In the genomic region with DNA sequence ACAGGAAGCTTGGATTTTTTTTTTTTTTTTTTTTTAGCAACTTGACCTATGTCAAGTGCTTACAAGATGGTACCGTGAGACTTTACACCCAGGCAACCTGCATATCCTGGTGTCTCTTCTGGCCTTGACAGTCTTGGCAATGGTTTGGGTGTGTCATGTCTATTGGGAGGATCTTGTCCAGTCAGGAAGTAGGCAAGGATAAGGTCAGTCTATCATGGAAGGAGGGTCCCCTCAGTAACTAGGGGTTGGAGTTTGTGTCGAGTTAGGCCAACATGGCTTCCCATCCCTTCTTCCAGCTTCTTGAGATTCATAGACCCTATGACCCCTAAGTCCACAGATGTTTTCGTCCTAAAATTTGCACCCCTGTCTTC, we compare ENCODE assay signal across 9 mouse cellular contexts. TPM values are rescaled to one million over a fixed set of nuclear protein-coding genes. Genes with fewer than 3 reads are reported as not detected.
DNase-seq lines count a peak whose midpoint lies in the region; ATAC-seq and TF ChIP-seq lines count a peak whose summit lies in the region.
"Had no signal": no experiment of that assay in that cellular context is flagged by ENCODE, and none has a peak within 500 bp of the region (broad histone marks: within the 10 kb centered on the region; RNA-seq: fewer than 3 reads in every experiment).

No protein-coding gene starts in this region.

- TF ChIP-seq CTCF in liver, postnatal 0 days (IDR thresholded peaks at IDR 0.05; ENCODE audit: low read depth) = no peak

- peak overlapping the region; percentile 94 for H3K4me2 ChIP-seq in heart, embryonic 14.5 days (ENCODE audit: low read length)
- H3K4me2 ChIP-seq in forebrain, embryonic 16.5 days (ENCODE audit: low read length) = peak overlapping the region; percentile 95
- H3K4me2 ChIP-seq in liver, postnatal 0 days (ENCODE audit: low read depth, low read length) = peak overlapping the region; percentile 87

- H3K4me3 ChIP-seq in heart, embryonic 14.5 days (ENCODE audit: control insufficient read depth in 1 of 2, insufficient read depth in 1 of 2, low read depth in 1 of 2, low read length in 2 of 2) = peak overlapping the region; percentile 53 to 65
- peak overlapping the region; percentile 65 for H3K4me3 ChIP-seq in forebrain, embryonic 16.5 days (replicated peaks; ENCODE audit: low read length)
- peak overlapping the region; percentile 85 for H3K4me3 ChIP-seq in liver, postnatal 0 days (ENCODE audit: low read depth, low read length)

- no peaks in the 10 kb centered on the region for H3K9me3 ChIP-seq in heart, embryonic 14.5 days (ENCODE audit: control insufficient read depth, low read length)
- H3K9me3 ChIP-seq in forebrain, embryonic 16.5 days (ENCODE audit: control insufficient read depth, low read length) = no peaks in the 10 kb centered on the region
- no peaks in the 10 kb centered on the region for H3K9me3 ChIP-seq in liver, postnatal 0 days (ENCODE audit: low read length)

- peaks cover 4 to 5% of the 10 kb centered on the region in 2 experiments; a peak in 3 of 4 replicates for H3K4me1 ChIP-seq in heart, embryonic 14.5 days (ENCODE audit: control insufficient read depth in 2 of 2, insufficient read depth in 2 of 2, low read length in 2 of 2)
- peaks cover 15% of the 10 kb centered on the region for H3K4me1 ChIP-seq in forebrain, embryonic 16.5 days (replicated peaks; ENCODE audit: control insufficient read depth, insufficient read depth, low read length)
- peaks cover 10% of the 10 kb centered on the region; the same call in 1 of the 2 replicates for H3K4me1 ChIP-seq in liver, postnatal 0 days (ENCODE audit: insufficient read depth)

- no peaks in the 10 kb centered on the region for H3K27me3 ChIP-seq in heart, embryonic 14.5 days (ENCODE audit: control insufficient read depth, insufficient read depth, low read length)
- no peaks in the 10 kb centered on the region for H3K27me3 ChIP-seq in forebrain, embryonic 16.5 days (replicated peaks; ENCODE audit: control insufficient read depth, insufficient read depth, low read length)
- no peaks in the 10 kb centered on the region for H3K27me3 ChIP-seq in liver, postnatal 0 days (ENCODE audit: insufficient read depth, low read length)

- WGBS in heart, embryonic 14.5 days = 81% methylated on average over 3 of the region's 3 CpGs
- WGBS in forebrain, embryonic 16.5 days = 90% methylated on average over 3 of the region's 3 CpGs
- WGBS in liver, postnatal 0 days (ENCODE audit: insufficient replicate concordance) = 88% methylated on average over 3 of the region's 3 CpGs

- DNase-seq in heart, adult 8-10 months (ENCODE audit: low spot score) = no peak
- DNase-seq in MEL-GATA-1-ER (ENCODE audit: extremely low read depth, low read depth) = peak; percentile 10
- no peak for DNase-seq in liver, postnatal 0 days
- DNase-seq in thymus, postnatal 14 days = no peak
- DNase-seq in layer of hippocampus, postnatal 14 days (ENCODE audit: low spot score in 2 of 2) = no peak
- DNase-seq: lung, postnatal 36 days had no signal

- no peak overlapping the region for H3K27ac ChIP-seq in heart, embryonic 14.5 days (replicated peaks in 1 of 2; ENCODE audit: control insufficient read depth in 1 of 2, insufficient read depth in 1 of 2, low read depth in 2 of 2, low read length in 2 of 2)
- H3K27ac ChIP-seq in forebrain, embryonic 16.5 days (ENCODE audit: low read length) = no peak overlapping the region
- no peak overlapping the region; the same call in 1 of the 2 replicates for H3K27ac ChIP-seq in liver, postnatal 0 days (ENCODE audit: low read depth)

- no peak for ATAC-seq in heart, embryonic 14.5 days (ENCODE audit: insufficient number of reproducible peaks, insufficient read depth, low FRiP score, low read depth)
- ATAC-seq in forebrain, embryonic 16.5 days = no peak
- no peak for ATAC-seq in liver, postnatal 0 days
- no peak for ATAC-seq in megakaryocyte progenitor cell, adult 5-6 weeks (replicated peaks; ENCODE audit: poor library complexity)

- no peak overlapping the region for H3K9ac ChIP-seq in heart, embryonic 14.5 days (ENCODE audit: low read length)
- no peak overlapping the region for H3K9ac ChIP-seq in forebrain, embryonic 16.5 days (replicated peaks; ENCODE audit: low read depth, low read length)
- H3K9ac ChIP-seq in liver, postnatal 0 days (replicated peaks) = peak overlapping the region; percentile 91

- no peak for TF ChIP-seq EP300 in liver, postnatal 0 days (IDR thresholded peaks at IDR 0.05; ENCODE audit: low read depth)

- H3K36me3 ChIP-seq in heart, embryonic 14.5 days (ENCODE audit: control insufficient read depth, insufficient read depth, low read length) = no peaks in the 10 kb centered on the region
- no peaks in the 10 kb centered on the region for H3K36me3 ChIP-seq in forebrain, embryonic 16.5 days (ENCODE audit: control insufficient read depth, insufficient read depth)
- no peaks in the 10 kb centered on the region for H3K36me3 ChIP-seq in liver, postnatal 0 days (replicated peaks; ENCODE audit: insufficient read depth, low read length)

RNA-seq across cellular contexts. Expression of gene Srxn1, which starts 0.9 kb away (rescaled TPM):
- polyA plus RNA-seq in heart, embryonic 14.5 days (2014; fragmentation: Nextera tagmentation; extraction: Ambion mirVana) = 5.7 and 6.1 TPM in 2 replicates
- total RNA-seq in heart, adult 8-10 months (2022) = 10 to 100 TPM; 19.5 to 33.1 (median 28.9) TPM
- polyA plus RNA-seq in forebrain, embryonic 16.5 days (2015; fragmentation: Nextera tagmentation; extraction: Ambion mirVana) = 11.4 and 13.6 TPM in 2 replicates
- polyA plus RNA-seq in liver, postnatal 0 days (2015; fragmentation: Nextera tagmentation; extraction: Ambion mirVana) = 8.2 and 8.7 TPM in 2 replicates
- total RNA-seq in layer of hippocampus, postnatal 14 days (2021) = 10 to 100 TPM; 59.1 to 65.8 TPM
- total RNA-seq in megakaryocyte progenitor cell, adult 5-6 weeks (2015) = 1.2 and 1.3 TPM in 2 replicates
- total RNA-seq in megakaryocyte progenitor cell, adult 5-6 weeks (2017) = 2.2 and 12.2 TPM in 2 replicates

RNA-seq across cellular contexts. Expression of gene Scrt2, which starts 24.9 kb away (rescaled TPM):
- not detected in 2 replicates for polyA plus RNA-seq in heart, embryonic 14.5 days (2014; fragmentation: Nextera tagmentation; extraction: Ambion mirVana)
- total RNA-seq in heart, adult 8-10 months (2022) = not detected
- 16.9 and 17.2 TPM in 2 replicates for polyA plus RNA-seq in forebrain, embryonic 16.5 days (2015; fragmentation: Nextera tagmentation; extraction: Ambion mirVana)
- polyA plus RNA-seq in liver, postnatal 0 days (2015; fragmentation: Nextera tagmentation; extraction: Ambion mirVana) = not detected in 2 replicates
- 10 to 100 TPM; 25.6 to 27.7 TPM for total RNA-seq in layer of hippocampus, postnatal 14 days (2021)
- not detected in 2 replicates for total RNA-seq in megakaryocyte progenitor cell, adult 5-6 weeks (2015)
- total RNA-seq in megakaryocyte progenitor cell, adult 5-6 weeks (2017) = not detected in 2 replicates

RNA-seq across cellular contexts. Expression of gene Tcf15, which starts 37.2 kb away (rescaled TPM):
- polyA plus RNA-seq in heart, embryonic 14.5 days (2014; fragmentation: Nextera tagmentation; extraction: Ambion mirVana) = 16.0 and 19.5 TPM in 2 replicates
- total RNA-seq in heart, adult 8-10 months (2022) = 10 to 100 TPM; 21.1 to 47.5 (median 28.5) TPM
- 1.3 and 1.5 TPM in 2 replicates for polyA plus RNA-seq in forebrain, embryonic 16.5 days (2015; fragmentation: Nextera tagmentation; extraction: Ambion mirVana)
- 0.14 and 0.18 TPM in 2 replicates for polyA plus RNA-seq in liver, postnatal 0 days (2015; fragmentation: Nextera tagmentation; extraction: Ambion mirVana)
- 1 to 10 TPM; 2.7 to 3.1 TPM for total RNA-seq in layer of hippocampus, postnatal 14 days (2021)
- total RNA-seq in megakaryocyte progenitor cell, adult 5-6 weeks (2015) = not detected in 2 replicates
- 0.12 TPM in 1 of 2 replicates, not detected in the other for total RNA-seq in megakaryocyte progenitor cell, adult 5-6 weeks (2017)

Comparison
In these comparisons a context has a peak if more than half of its experiments do, and no peak if none do; other contexts are left out.
1. RNA of gene Scrt2, which starts 24.9 kb away (total RNA-seq): 25.6 to 27.7 TPM in layer of hippocampus, postnatal 14 days; not detected in heart, adult 8-10 months and not detected in megakaryocyte progenitor cell, adult 5-6 weeks; every median in the first group is over 10 times any median in the second.
2. RNA of gene Tcf15, which starts 37.2 kb away (total RNA-seq): 21.1 to 47.5 TPM in heart, adult 8-10 months; 2.7 to 3.1 TPM in layer of hippocampus, postnatal 14 days and 0.12 TPM in megakaryocyte progenitor cell, adult 5-6 weeks; every median in the first group is over 4 times any median in the second.
3. Peak in every context shown above with its lines, with median percentiles within 50 percentile points of each other: H3K4me2 ChIP-seq and H3K4me3 ChIP-seq.